Mouse (Mus musculus): ENCODE measurements at regions not wholly inside any gene's neighbourhood (a gene's known extent, or its start where the extent isn't known, plus 50 kb on each side); places are given as distances from the start of the nearest gene placed in this dataset.
A peak's percentile ranks its signal among the peaks of the same experiment; 100 is the strongest.

DNA sequence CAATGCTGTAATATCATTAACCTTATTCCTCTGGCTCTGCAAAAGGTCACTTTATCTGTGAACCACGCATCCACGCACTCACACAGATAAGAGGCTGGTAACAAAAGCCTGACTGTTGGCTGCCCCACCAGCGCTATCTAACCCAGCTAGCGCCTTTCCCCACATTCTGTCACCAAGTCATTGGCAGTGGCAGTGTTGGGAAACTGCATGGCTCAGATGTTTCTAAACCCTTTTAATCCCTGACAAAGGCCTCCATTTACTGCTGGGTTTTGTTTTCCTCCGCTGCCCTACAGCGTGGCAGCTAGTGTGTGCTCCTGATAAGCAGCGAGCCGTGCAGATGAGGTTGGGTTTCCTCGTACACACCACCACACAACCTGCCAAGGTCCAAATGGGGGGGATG lies 55.7 kb downstream of the Id4 start:
- DNase-seq (ENCODE audit: low spot score in 2 of 2): no peak

DNA sequence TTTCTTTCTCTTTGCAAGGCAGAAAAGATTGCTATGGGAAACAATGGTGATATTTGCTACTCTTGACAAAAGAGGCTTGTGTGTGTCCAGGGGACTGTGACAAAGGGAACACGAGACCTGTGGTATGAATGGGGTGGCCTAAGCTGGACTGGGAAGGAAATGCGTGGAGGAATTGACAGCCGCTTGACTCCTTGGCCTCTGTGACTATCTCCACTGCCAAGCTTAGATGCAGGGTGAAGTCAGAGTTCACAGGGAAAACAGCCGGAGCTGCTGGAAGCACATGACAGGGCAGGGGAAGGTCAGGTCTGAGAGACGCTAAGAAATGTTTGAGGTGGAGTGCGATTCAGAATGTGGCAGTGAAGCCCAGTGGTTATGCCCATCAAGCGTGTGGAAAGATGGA lies 56.4 kb downstream of the Id4 start:
- no peak for DNase-seq (ENCODE audit: low spot score in 2 of 2)

DNA sequence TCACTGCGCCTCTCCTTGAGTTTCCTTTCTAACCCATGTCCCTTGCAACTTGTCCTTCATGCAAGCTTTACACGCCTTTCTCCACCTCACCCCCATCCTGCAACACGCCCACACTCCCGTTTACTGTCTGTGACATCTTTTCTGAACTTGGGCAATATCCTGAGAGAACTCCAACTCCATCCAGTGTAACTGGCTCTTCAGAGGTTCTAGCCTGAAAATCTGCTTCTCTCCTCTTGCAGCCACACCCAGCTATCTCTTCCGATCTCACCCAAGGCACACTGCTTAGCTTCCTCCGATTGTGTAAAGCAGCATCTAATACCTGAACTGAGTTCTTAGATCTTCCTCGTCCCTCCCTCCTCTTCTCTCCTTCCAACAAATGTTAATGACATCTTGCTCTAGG lies 58.0 kb downstream of the Id4 start:
- no peak for DNase-seq (ENCODE audit: low spot score in 2 of 2)

- peak in 1 of 2 experiments; percentile 7 for DNase-seq (ENCODE audit: low spot score in 2 of 2)
These were observed 63.3 kb downstream of the Id4 start for GRCm38 (mm10) chr13:48324290-48324718.

- no peak for DNase-seq (ENCODE audit: low spot score in 2 of 2)
These were observed 69.6 kb downstream of the Id4 start for GRCm38 (mm10) chr13:48330619-48331018.

GRCm38 (mm10) chr13:48336135-48336534 lies 75.1 kb downstream of the Id4 start:
- DNase-seq (ENCODE audit: low spot score in 2 of 2): no peak

- DNase-seq (ENCODE audit: low spot score in 2 of 2): no peak
These were observed 75.6 kb downstream of the Id4 start for GRCm38 (mm10) chr13:48336602-48337001.

DNA sequence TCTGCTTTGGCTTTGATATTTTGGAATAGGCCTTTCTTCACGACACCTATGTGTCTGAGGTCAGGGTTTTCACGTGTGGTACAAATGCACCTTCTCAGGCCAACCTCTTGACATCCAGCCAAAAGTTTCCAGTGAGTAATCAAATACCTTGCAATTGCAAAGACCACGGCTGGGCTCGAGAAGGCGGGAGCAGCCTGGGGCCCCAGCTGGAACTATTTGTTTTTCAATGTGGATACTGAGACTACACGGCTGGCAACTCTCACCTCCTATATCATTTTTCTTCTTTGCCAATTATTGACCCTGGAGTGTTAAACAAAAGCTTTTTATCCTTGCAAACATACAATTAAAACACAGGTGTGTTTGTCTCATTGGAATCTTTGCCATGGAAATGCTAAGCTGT lies 77.5 kb downstream of the Id4 start:
- no peak for DNase-seq (ENCODE audit: low spot score in 2 of 2)

GRCm38 (mm10) chr13:48350124-48350523 lies 89.1 kb downstream of the Id4 start:
- no peak for DNase-seq (ENCODE audit: low spot score in 2 of 2)

- DNase-seq (ENCODE audit: low spot score in 2 of 2): no peak
These were observed 89.9 kb downstream of the Id4 start for GRCm38 (mm10) chr13:48350955-48351354.

DNA sequence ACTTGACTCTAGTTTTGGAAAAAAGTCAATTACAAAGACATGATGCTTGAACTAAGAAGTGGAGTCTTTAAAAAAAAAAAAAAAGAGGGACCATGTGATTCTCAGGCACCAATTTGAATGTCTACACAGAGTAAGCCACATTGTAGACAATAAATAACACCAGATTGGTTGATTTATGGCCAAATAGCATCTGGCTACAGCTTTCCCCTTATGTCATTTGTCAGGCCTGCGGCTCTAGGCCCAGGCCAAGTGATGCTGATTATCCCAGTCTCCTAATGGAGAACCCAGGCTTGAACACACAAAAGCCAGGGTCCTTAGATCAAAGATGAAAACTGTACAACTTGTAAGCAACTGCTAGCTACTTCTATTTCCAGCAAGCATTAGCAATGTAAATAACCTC lies 96.1 kb downstream of the Id4 start:
- no peak for DNase-seq (ENCODE audit: low spot score in 2 of 2)

- DNase-seq (ENCODE audit: low spot score in 2 of 2): no peak
These were observed 96.6 kb downstream of the Id4 start for GRCm38 (mm10) chr13:48357640-48358039.

DNA sequence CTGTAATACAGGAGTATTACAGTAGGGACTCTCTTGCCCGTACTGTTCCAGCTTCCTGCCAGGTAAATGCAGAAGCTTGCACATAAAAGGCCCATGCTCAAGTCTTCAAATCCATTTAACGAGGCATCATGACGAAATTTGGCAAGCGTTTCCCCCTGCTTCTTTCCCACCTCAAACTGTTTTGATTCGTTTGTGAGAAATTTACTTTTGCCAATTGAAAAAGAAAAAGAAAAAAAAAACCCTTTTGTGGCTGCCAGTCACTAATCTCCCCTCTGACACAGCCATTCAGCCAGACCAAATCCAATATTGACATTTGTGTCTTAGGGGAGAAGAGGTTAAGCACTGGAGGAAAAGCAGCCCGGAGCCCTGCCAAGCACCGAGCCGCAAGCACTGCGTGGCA lies 110.0 kb downstream of the Id4 start:
- no peak for DNase-seq (ENCODE audit: low spot score in 2 of 2)

DNA sequence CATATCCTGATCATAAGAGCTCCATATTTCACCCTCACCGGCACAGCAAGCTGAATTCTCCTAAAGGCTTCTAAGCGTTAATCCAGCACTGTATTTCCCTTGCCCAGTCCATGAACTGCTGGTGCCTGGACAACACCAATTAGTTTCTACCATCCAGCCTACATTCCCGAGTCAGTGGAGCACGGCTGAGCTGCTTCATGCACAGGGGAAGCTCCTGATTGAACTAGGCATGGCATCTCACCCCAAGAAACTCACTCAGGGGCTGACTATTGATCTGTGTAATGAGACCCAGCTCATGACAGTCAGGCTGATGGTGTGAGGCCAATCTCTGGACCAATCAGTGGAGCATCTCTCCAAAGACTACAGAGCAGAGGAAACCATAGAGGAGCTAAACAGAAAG lies 115.4 kb downstream of the Id4 start:
- no peak for DNase-seq (ENCODE audit: low spot score in 2 of 2)

- no peak for DNase-seq (ENCODE audit: low spot score in 2 of 2)
These were observed 122.8 kb downstream of the Id4 start for GRCm38 (mm10) chr13:48383580-48384445.

DNA sequence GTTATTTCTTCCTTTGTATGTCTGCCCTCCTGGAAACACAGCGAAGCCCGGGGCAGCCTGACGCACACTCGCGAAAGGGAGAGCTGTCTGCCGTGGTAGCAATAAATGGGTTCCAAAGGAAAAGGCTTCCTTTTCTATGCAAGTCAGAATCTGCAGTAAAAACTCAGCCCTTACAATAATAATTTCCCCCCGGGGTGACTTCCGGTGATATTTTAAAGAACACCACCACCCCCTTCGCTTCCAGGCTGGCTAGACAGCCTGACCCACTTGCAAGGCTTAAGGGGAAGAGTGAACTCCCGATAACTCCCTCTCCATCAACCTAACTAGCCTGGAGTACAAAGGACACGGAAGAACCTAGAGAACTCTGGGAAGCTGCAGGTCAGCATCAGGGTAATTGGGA lies 123.9 kb downstream of the Id4 start:
- no peak for DNase-seq (ENCODE audit: low spot score in 2 of 2)

- DNase-seq (ENCODE audit: low spot score in 2 of 2): no peak
These were observed 122.1 kb downstream of the Zfp169 start for GRCm38 (mm10) chr13:48391126-48391525.

DNA sequence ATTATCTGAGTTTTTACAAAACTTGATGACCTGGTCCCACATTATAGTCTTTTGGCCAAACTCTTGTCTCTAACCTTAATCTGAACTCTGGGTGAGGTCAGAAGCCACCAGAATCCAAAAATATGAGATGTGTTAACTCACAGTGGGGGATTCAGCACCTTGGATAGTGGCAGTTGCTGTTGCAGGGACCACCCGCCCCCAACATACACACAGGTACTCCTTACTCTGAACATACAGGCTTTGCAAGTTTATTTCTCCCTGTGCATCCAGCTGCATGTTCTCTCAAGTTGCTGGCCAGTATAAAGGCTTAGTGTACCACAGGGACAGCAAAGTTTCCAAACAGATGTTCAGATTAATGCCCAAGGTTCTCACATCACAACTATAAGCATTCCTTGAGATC lies 115.5 kb downstream of the Zfp169 start:
- DNase-seq (ENCODE audit: low spot score in 2 of 2): no peak

GRCm38 (mm10) chr13:48398617-48399016 lies 114.6 kb downstream of the Zfp169 start:
- DNase-seq (ENCODE audit: low spot score in 2 of 2): no peak

GRCm38 (mm10) chr13:48402316-48402715 lies 110.9 kb downstream of the Zfp169 start:
- DNase-seq (ENCODE audit: low spot score in 2 of 2): no peak

GRCm38 (mm10) chr13:48422438-48423329 lies 90.6 kb downstream of the Zfp169 start:
- DNase-seq (ENCODE audit: low spot score in 2 of 2): no peak

- DNase-seq (ENCODE audit: low spot score in 2 of 2): no peak
These were observed 86.4 kb downstream of the Zfp169 start for GRCm38 (mm10) chr13:48426816-48427215.
